Mouse (Mus musculus): ENCODE data around the gene Vkorc1.
"Not testable (repeated sequence)": the region's sequence is repeated elsewhere in the genome, so short reads cannot be mapped to it uniquely, and the experiment has no call there.

Vkorc1 gene

GRCm38 (mm10) chr7:127915293-127915692 is 19.9 kb upstream of the Vkorc1 start:
- in situ Hi-C loops (cut with MboI): no loop called here

- in situ Hi-C loops (cut with MboI): no loop called here
Measured at GRCm38 (mm10) chr7:127912938-127913337, 17.5 kb upstream of the Vkorc1 start.

DNA sequence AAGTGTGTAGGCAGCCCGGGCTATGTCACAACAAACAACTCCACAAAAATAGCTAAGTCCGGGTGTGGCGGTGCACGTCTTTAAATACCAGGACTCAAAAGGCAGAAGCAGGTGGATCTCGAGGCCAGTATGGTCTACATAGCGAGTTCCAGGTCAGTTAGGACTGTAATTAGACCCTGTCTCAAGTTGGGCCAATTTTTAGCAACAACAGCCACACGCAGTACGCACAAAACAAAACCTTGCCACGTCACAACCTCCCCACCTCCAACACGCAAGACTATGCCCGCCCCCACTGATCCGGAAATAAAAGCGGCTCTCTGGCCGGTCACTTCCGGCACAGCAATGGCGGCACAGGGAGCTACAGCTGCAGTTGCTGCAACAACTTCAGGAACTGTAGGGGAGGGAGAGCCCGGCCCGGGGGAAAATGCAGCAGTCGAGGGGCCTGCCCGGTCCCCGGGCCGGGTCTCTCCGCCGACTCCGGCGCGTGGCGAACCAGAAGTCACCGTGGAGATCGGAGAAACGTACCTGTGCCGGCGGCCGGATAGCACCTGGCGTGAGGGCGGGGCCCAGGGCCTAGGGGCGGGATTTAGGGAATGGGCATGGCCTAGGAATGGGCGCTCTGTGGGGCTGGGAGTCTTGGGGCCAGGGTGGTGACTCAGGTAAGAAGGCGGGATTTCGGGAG is 16.9 kb upstream of the Vkorc1 start, which contains the start of gene Kat8:
Kat8 (plus strand) TSS at position 327 of the 682 bp plus-strand sequence.
- in situ Hi-C loops (cut with MboI): no loop called here

DNA sequence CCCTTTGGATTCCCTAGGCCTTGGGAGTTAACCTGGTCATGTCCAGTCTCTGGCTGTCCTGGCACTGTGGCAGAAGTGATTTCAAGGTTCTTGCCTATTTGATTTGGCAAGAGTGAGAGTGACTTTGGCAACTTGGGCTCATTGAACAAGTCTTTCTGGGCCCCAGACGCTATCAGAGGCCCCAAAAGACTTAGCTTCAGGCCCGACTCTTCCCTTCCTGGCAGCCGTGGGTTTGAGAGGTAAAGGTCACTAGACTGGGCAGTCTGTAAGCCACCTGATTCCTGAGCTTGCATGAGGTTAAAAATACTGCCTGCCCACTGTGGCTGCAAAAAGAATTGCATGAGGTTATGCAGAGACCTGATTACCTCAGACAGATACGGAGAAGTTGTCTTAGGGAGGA is 13.2 kb upstream of the Vkorc1 start:
- in situ Hi-C loops (cut with MboI): no loop called here

- in situ Hi-C loops (cut with MboI): no loop called here
Measured at GRCm38 (mm10) chr7:127907939-127908338, 12.5 kb upstream of the Vkorc1 start.

GRCm38 (mm10) chr7:127903971-127904796 is 8.8 kb upstream of the Vkorc1 start, which contains the start of gene Bckdk:
Bckdk (plus strand) TSS chr7:127904082.
- in situ Hi-C loops (cut with MboI): no loop called here

GRCm38 (mm10) chr7:127901772-127902171 is 6.4 kb upstream of the Vkorc1 start:
- in situ Hi-C loops (cut with MboI): no loop called here

DNA sequence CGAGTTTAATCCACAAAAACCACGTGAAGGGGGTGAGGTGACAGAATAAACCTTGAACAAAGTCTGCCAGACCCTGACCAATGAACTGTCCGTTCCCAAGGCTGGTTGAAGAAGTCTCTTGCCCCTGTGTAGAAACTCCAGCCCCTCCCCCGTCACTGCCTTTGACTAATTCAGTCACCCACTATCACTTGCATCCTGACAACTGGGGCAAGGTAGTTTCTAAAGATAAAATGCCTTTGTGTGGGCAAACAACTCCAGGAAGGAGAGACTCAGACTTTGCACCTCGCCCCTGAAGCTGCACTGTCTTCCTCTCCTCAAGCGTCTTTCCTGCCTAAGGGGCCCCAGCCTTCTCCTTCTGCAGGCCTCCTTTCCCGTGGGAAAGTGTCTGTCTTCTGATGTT is 4.6 kb upstream of the Vkorc1 start:
- in situ Hi-C loops (cut with MboI): no loop called here

- in situ Hi-C loops (cut with MboI): no loop called here
Measured at GRCm38 (mm10) chr7:127898179-127898956, 3.0 kb upstream of the Vkorc1 start.

DNA sequence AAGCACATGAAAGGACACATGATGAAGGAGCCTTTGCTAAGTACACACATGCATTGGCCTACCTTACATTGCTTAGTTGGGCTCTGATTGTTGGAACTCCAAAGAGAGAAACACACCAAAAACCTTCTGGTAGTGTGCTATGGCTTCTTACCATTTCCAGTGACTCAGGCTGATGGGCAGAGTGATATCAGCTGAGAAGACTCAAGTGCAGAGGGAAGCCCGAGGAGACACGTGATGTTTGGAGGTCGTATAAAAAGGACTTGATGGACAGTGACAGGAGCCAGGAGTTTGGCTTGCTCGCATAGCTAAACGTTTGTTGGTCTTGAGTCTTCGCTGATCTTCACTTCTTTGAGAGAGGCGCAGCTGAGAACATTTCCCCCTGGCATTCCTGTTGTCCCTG is 2.1 kb upstream of the Vkorc1 start:
- in situ Hi-C loops (cut with MboI): no loop called here

- in situ Hi-C loops (cut with MboI): no loop called here
Measured at GRCm38 (mm10) chr7:127896384-127896783, 967 bp upstream of the Vkorc1 start.

- in situ Hi-C loops (cut with MboI): not testable (repeated sequence)
Measured at GRCm38 (mm10) chr7:127895891-127896290, 474 bp upstream of the Vkorc1 start.

GRCm38 (mm10) chr7:127894480-127894879 is 937 bp downstream of the Vkorc1 start:
- in situ Hi-C loops (cut with MboI): no loop called here

DNA sequence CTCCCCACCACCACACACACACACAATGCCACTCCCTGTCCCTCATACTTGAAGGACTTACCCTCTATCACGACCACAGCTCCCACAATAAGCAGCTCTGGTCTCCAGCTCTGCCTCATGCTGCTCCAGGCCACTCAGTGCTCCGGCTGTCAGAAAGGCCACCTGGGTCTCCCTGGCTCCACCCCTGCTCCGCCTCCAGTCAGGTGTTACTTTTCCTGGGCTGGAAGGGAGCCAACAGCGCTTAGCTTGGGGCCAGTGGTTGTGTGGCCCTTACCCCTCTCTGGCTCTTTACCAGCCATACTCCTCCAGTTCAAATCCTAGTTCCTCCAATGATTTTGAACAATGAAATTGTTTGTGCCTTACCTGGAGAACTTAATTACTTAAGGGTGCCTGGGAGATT is 4.6 kb downstream of the Vkorc1 start, which contains the start of gene Prss53:
Prss53 (minus strand) TSS at position 173 of the 400 bp plus-strand sequence.
- in situ Hi-C loops (cut with MboI): no loop called here

GRCm38 (mm10) chr7:127888821-127889220 is 6.6 kb downstream of the Vkorc1 start:
- in situ Hi-C loops (cut with MboI): no loop called here

- in situ Hi-C loops (cut with MboI): no loop called here
Measured at GRCm38 (mm10) chr7:127887781-127888180, 7.6 kb downstream of the Vkorc1 start.

DNA sequence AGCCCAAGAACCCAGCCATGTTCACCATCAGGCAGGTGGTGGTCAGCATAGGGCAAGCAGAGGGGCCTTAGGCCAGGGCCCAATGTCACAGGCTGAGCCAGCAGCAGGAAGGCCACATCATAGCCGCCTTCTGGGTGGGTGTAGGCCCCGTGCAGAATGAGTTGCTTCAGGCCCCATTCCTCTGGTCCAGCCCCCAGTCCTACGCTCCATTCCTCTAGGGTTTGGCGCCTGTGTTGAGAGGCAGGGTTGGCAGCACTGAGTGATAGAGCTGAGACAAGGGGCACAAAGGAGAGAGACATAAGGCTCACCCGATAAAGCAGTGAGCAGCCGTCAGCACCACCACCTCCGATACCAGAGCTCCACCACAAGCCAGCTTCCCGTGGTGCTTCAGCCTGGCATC is 8.2 kb downstream of the Vkorc1 start:
- in situ Hi-C loops (cut with MboI): no loop called here

DNA sequence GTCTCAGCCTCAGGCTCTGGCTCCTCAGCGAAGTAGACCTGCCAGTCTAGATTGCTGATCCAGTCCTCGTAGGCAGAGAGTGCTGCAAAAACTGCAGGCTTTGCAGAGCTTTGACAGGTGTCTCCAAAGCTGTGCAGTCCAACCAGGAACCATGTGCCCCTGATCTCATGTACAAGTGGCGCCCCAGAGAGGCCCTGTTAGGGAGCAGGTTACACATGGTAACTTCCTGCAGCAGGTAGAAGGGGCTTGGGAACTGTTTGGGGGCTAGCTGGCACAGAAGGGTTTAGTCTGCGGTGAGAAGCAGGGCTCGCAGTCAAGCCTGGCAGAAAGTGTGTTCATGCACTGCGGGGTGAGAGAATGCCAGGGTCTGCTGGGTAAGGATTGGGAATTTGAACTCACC is 8.9 kb downstream of the Vkorc1 start:
- in situ Hi-C loops (cut with MboI): no loop called here

GRCm38 (mm10) chr7:127885951-127886350 is 9.5 kb downstream of the Vkorc1 start:
- in situ Hi-C loops (cut with MboI): no loop called here

DNA sequence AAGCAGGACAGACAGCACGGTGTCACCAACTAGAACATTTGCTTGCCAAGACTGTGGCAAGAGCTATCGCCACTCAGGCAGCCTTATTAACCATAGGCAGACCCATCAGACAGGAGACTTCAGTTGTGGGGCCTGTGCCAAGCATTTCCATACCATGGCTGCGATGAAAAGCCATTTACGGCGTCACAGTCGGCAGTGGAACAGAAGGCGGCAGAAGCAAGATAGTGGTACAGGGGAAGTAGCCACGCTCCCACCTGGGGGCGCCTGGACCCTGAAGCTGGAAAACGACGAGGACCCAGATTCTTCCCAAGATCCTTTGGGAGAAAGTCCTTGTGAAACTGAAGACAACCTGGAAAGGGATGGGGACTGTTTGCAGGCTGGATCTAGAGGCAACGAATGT is 15.0 kb downstream of the Vkorc1 start:
- in situ Hi-C loops (cut with MboI): no loop called here

DNA sequence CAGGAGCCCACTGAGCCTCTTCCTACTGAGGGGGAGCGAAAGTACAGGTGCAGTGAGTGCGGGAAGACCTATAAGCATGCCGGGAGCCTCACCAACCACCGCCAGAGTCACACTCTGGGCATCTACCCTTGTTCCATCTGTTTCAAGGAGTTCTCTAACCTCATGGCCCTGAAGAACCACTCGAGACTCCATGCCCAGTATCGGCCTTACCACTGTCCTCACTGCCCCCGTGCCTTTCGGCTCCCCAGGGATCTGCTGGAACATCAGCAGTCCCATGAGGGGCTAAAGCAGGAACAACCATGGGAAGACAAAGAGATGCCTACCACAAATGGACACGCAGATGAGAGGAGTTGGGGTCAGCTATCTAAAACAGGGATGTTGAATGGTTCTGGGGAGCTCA is 16.1 kb downstream of the Vkorc1 start:
- in situ Hi-C loops (cut with MboI): no loop called here

Data from mature B cell (primary cell).